Mouse (Mus musculus) myocyte (in vitro differentiated cells): ENCODE measurements around the gene Hpgd. TPM values are rescaled to one million over a fixed set of nuclear protein-coding genes. Genes with fewer than 3 reads are reported as not detected.
"Not testable (repeated sequence)": the region's sequence is repeated elsewhere in the genome, so short reads cannot be mapped to it uniquely, and the experiment has no call there.

Experiments used
- H3K27me3 ChIP-seq: one replicate; pipeline ENCODE4 v1.6.1; 2011; ENCODE audit not compliant: control insufficient read depth, insufficient read depth, insufficient read length
- H3K36me3 ChIP-seq: one replicate; pipeline ENCODE4 v1.6.1; 2011; ENCODE audit not compliant: control insufficient read depth, insufficient read depth
- H3K4me2 ChIP-seq: one replicate; pipeline ENCODE4 v1.6.1; 2011; ENCODE audit warnings: low read depth, control low read depth
- H3K4me3 ChIP-seq: one replicate; pipeline ENCODE4 v1.5.1; 2011; ENCODE audit warnings: mild to moderate bottlenecking, control low read depth, moderate library complexity
- H3K79me2 ChIP-seq: one replicate; pipeline ENCODE4 v1.6.1; 2011; ENCODE audit not compliant: control insufficient read depth, insufficient read depth
- H3ac ChIP-seq: one replicate; pipeline ENCODE4 v1.6.1; 2011; ENCODE audit not compliant: control insufficient read depth, insufficient read length
- CEBPB ChIP-seq: IDR thresholded peaks from 2 replicates; pipeline ENCODE4 v1.6.1; 2011; ENCODE audit warnings: mild to moderate bottlenecking, moderate library complexity; ENCODE audit not compliant: poor library complexity, insufficient read depth, severe bottlenecking
- E2F4 ChIP-seq: IDR thresholded peaks from one replicate; pipeline ENCODE4 v1.6.1; 2011; ENCODE audit warnings: mild to moderate bottlenecking, control low read depth, moderate library complexity; ENCODE audit not compliant: insufficient read depth
- MAX ChIP-seq: IDR thresholded peaks from one replicate; pipeline ENCODE4 v1.6.1; 2011; ENCODE audit warnings: low read depth, mild to moderate bottlenecking, control low read depth
- MYOD1 ChIP-seq, 3 experiments: IDR thresholded peaks; one replicate each; pipeline ENCODE4 v1.6.1; 2011; ENCODE audit warnings: control low read depth in 2 of 3, low read depth in 2 of 3, mild to moderate bottlenecking in 2 of 3, moderate library complexity in 1 of 3; ENCODE audit not compliant: insufficient read length in 2 of 3, control insufficient read depth in 1 of 3
- MYOG ChIP-seq, 3 experiments: IDR thresholded peaks; one replicate each; pipeline ENCODE4 v1.6.1; 2011; ENCODE audit warnings: control low read depth in 2 of 3, low read depth in 2 of 3, mild to moderate bottlenecking in 2 of 3; ENCODE audit not compliant: insufficient read length in 2 of 3, control insufficient read depth in 1 of 3, insufficient read depth in 1 of 3
- POLR2A ChIP-seq: IDR thresholded peaks from one replicate; pipeline ENCODE4 v1.6.1; 2011; ENCODE audit warnings: low read depth, mild to moderate bottlenecking, control low read depth, moderate library complexity; ENCODE audit not compliant: insufficient read length
- POLR2AphosphoS2 ChIP-seq: IDR thresholded peaks from one replicate; pipeline ENCODE4 v1.6.1; 2011; ENCODE audit warnings: low read depth, control low read depth; ENCODE audit not compliant: insufficient read length
- REST ChIP-seq: IDR thresholded peaks from one replicate; pipeline ENCODE4 v1.6.1; 2011; ENCODE audit warnings: mild to moderate bottlenecking, control low read depth, moderate library complexity; ENCODE audit not compliant: insufficient read depth, insufficient read length
- SRF ChIP-seq: IDR thresholded peaks from one replicate; pipeline ENCODE4 v1.6.1; 2011; ENCODE audit warnings: low read depth; ENCODE audit not compliant: control insufficient read depth, insufficient read length
- TCF12 ChIP-seq: IDR thresholded peaks from one replicate; pipeline ENCODE4 v1.6.1; 2011; ENCODE audit warnings: mild to moderate bottlenecking, control low read depth; ENCODE audit not compliant: poor library complexity, insufficient read depth, severe bottlenecking
- TCF3 ChIP-seq: IDR thresholded peaks from one replicate; pipeline ENCODE4 v1.6.1; 2011; ENCODE audit warnings: low read depth, control low read depth; ENCODE audit not compliant: insufficient read length
- USF1 ChIP-seq: IDR thresholded peaks from one replicate; pipeline ENCODE4 v1.6.1; 2011; ENCODE audit warnings: low read depth, mild to moderate bottlenecking, control low read depth, moderate library complexity
- polyA plus RNA-seq: library from polyadenylated mRNA; unstranded; fragments of >200 nt; fragmentation: generic; extraction: Trizol; gene quantifications from one replicate; pipeline ENCODE4 v1.2.1, GENCODE M21; 2012; ENCODE audit warnings: missing spikeins

Gene Hpgd
- 0.13 TPM for polyA plus RNA-seq

DNA sequence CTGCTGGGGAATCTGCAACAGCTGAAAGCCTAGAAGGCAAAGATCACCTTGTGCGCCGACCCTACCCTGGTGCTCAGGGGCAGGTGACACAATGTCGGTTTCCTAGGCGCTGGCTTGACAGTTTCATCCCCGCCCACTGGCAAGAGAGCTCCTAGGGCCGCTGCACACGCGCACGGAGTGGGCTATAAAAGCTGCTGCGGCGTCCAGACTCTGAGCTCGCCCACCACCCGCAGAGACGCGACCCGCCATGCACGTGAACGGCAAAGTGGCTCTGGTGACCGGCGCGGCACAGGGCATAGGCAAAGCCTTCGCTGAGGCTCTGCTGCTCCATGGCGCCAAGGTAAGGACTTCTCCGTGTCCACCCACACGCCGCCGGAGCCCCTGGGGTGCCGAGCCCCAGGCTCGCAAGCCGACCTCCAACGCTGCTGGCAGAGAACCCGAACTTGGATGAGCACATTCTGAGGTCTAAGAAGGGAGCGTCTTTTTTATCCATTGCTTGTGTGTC is at the start of gene Hpgd:
TSS of gene Hpgd (plus strand) at position 213 of the 505 bp plus-strand sequence.
- TF ChIP-seq MAX (no peak), POLR2A (no peak), E2F4 (no peak), POLR2AphosphoS2 (no peak), MYOD1 (IDR thresholded peaks at IDR 0.05; ENCODE audit: control insufficient read depth in 1 of 3, insufficient read length in 2 of 3, low read depth in 2 of 3) (no peak), TCF12 (no peak), TCF3 (no peak), MYOG (IDR thresholded peaks at IDR 0.05; ENCODE audit: control insufficient read depth in 1 of 3, insufficient read depth in 1 of 3, insufficient read length in 2 of 3, low read depth in 2 of 3) (no peak), REST (no peak), USF1 (no peak), CEBPB (no peak), SRF (no peak)
- H3K27me3 ChIP-seq, result no peaks in the 10 kb centered on the region
- H3K36me3 ChIP-seq, result no peaks in the 10 kb centered on the region
- H3K79me2 ChIP-seq, result no peaks in the 10 kb centered on the region
- peak within 1 kb of the TSS; percentile 47 for H3K4me2 ChIP-seq
- no peak within 1 kb of the TSS for H3K4me3 ChIP-seq
- no peak within 1 kb of the TSS for H3ac ChIP-seq

DNA sequence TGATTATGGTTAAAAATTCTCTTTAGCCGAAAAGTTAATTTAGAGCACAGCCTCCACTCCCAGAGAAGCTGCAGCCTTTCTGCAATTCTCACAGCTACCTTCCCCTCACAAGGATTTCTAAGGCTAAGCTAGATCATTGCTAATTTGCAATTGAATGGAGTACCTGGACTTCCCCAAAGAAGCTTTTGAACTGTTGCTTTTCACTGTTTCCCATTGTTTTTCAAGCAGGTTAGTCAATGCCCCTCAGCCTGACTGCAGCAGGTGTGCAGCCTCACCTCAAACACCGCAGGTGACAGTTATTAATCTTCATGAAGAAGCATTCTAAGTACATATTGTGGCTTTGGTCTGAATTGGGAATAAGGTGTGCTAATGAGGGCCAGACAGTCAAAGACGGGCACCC is 42.7 kb upstream of the Hpgd start:
- not testable (repeated sequence) for H3K4me3 ChIP-seq, H3K4me2 ChIP-seq, H3K79me2 ChIP-seq, H3K36me3 ChIP-seq, H3K27me3 ChIP-seq, H3ac ChIP-seq

DNA sequence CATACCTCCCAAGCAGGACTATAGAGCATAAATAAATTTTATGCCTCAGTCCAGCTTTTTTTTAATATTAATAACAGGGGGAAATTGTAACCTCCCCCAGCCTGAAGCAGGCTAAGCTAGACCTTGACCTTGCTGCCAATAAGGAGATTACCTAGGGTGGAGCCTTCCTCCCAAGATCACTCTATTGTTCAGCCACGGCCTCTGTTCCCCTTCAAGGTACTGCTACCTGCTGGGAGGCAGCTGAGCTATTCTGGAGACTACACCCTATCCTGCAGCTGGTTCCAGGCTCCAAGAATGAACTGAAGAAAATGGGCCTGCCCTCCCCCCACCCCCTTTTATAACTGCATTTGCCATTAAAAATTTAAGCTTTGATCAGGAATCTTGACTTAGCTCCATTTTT is 42.1 kb upstream of the Hpgd start:
- H3K36me3 ChIP-seq, result no peaks in the 10 kb centered on the region
- H3K4me2 ChIP-seq, result no peak overlapping the region
- no peaks in the 10 kb centered on the region for H3K79me2 ChIP-seq
- TF ChIP-seq MYOD1 (IDR thresholded peaks at IDR 0.05; ENCODE audit: control insufficient read depth in 1 of 3, insufficient read length in 2 of 3, low read depth in 2 of 3) (no peak), TCF12 (no peak), SRF (no peak), E2F4 (no peak), USF1 (no peak)
- H3K4me3 ChIP-seq, result no peak overlapping the region
- H3ac ChIP-seq, result no peak overlapping the region
- H3K27me3 ChIP-seq, result no peaks in the 10 kb centered on the region

DNA sequence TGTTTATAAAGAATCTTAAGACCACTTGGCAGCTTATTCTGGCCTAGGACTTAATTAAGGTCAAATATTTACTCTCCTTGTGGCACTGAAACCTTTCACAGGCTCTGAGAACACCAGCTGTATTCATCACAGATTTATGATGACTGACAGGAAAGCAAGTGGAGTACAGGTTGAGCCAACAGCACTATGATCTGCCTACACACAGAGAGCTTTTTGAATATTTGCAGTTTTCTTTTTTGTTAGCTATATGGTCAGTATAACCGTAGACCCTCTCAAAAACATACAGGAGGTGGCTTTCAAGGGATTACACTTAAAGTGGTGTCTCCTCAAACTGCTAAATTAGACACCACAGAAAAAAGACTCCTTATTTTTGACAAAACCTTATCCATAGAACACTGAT is 33.2 kb upstream of the Hpgd start:
- Histone ChIP-seq H3K4me2 (no peak overlapping the region), H3K79me2 (no peaks in the 10 kb centered on the region), H3K36me3 (no peaks in the 10 kb centered on the region), H3K27me3 (no peaks in the 10 kb centered on the region), H3ac (no peak overlapping the region), H3K4me3 (no peak overlapping the region)
- TF ChIP-seq POLR2A (no peak), USF1 (no peak), E2F4 (no peak), MAX (no peak), SRF (no peak), TCF12 (no peak), MYOD1 (IDR thresholded peaks at IDR 0.05; ENCODE audit: control insufficient read depth in 1 of 3, insufficient read length in 2 of 3, low read depth in 2 of 3) (no peak), CEBPB (no peak), TCF3 (no peak), POLR2AphosphoS2 (no peak), MYOG (IDR thresholded peaks at IDR 0.05; ENCODE audit: control insufficient read depth in 1 of 3, insufficient read depth in 1 of 3, insufficient read length in 2 of 3, low read depth in 2 of 3) (no peak), REST (no peak)

DNA sequence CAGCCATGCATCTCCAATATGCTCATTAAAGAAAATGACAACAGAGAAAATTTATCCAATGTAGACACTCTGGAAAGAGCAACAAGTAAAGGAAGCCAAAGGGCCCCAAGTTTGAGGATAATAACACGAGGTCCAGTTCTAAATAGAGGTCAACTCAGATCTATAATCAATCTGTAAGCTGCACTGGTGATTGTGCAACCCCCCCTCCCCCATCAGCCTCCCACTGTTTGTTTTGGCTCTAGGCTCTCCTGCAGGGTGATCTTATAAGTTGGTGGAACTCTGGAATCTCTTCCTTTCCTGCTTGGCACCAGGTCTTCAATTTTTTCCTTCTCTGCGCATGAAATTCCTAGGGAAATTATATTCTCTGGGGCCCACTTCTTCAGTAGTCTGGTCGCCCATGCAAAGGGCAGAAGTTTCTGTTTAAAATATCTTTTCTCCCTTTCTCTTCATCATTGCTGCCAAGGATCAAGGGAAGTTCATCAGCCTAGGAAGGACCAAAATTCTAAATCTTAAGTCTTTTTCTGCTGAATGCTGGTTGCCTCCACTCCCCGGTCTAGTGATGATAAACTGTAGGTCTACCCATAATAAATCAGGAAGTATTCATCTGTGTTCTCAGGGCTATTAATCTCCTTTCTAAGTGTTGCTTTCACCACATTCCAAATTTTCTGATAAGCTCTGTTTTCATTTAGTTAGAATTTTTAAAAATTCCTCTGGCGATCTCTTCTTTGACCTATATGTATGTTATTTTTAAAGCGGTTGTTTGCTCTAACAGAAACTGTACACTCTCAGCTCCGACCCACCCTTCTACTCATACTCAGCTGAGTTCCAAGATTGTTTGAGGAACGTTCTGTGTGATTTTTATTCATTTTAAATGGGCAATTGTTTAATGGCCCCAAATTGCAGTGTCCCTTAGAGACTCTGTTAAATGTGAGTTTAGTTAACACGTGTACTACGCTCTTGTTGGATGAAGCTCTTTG is 24.4 kb upstream of the Hpgd start:
- H3K36me3 ChIP-seq, result no peaks in the 10 kb centered on the region
- H3K4me2 ChIP-seq, result no peak overlapping the region
- H3ac ChIP-seq, result no peak overlapping the region
- H3K27me3 ChIP-seq, result no peaks in the 10 kb centered on the region
- H3K4me3 ChIP-seq, result no peak overlapping the region
- H3K79me2 ChIP-seq, result no peaks in the 10 kb centered on the region
- TF ChIP-seq MAX (no peak), MYOD1 (IDR thresholded peaks at IDR 0.05; ENCODE audit: control insufficient read depth in 1 of 3, insufficient read length in 2 of 3, low read depth in 2 of 3) (no peak), CEBPB (peak; percentile 77), POLR2AphosphoS2 (no peak), TCF12 (no peak)
